Mouse (Mus musculus) right cerebral cortex, postnatal 36 days (tissue): ENCODE measurements around the gene Gga1.
"Not testable (repeated sequence)": the region's sequence is repeated elsewhere in the genome, so short reads cannot be mapped to it uniquely, and the experiment has no call there.

Experiments used
- DNase-seq, 2 experiments: peaks; one replicate each; pipeline ENCODE4 v3.0.0; 2022; ENCODE audit warnings: low spot score in 2 of 2, mixed read lengths in 1 of 2

Gga1 gene

DNA sequence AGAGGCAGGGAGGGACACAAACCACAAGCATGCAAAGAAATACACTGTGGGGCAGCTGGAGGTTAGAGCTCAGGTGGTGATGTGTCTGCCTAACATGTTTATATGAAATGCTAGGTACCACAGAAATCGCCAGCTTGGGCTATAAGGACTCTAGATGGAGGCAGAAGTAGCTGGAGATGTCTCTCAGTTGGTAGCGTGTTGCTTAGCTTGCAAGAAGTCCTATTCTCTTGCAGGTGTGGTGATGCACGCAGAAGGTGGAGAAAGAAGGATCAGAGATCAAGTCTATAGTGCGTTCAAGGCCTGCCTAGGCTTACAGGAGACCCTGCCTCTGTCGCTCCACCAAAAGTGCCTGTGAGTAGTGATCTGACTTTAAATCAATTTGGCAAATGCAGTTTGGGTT is 1.5 kb upstream of the Gga1 start:
- no peak for DNase-seq

DNA sequence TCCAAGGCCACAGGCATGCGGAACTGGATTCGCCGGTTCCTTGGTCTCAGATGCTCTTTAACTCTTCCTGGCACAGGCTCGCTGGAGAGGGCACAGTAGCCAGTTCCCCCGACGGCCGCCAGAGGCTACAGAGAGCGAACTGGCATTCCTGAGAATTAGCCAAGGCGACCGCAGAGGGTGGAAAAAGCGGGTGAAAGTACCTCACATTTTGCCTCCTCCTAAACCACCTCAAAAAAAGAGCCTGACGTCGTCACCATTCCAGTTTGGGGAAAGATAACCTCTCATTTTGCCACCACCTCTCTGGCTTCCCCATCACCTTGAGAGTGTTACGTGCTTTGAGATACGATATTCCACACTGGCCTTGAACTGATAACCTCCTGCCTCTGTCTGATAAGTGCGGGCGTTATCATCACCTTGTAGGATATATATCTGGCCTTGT is 713 bp upstream of the Gga1 start:
- peak; percentile 54 to 63 for DNase-seq

DNA sequence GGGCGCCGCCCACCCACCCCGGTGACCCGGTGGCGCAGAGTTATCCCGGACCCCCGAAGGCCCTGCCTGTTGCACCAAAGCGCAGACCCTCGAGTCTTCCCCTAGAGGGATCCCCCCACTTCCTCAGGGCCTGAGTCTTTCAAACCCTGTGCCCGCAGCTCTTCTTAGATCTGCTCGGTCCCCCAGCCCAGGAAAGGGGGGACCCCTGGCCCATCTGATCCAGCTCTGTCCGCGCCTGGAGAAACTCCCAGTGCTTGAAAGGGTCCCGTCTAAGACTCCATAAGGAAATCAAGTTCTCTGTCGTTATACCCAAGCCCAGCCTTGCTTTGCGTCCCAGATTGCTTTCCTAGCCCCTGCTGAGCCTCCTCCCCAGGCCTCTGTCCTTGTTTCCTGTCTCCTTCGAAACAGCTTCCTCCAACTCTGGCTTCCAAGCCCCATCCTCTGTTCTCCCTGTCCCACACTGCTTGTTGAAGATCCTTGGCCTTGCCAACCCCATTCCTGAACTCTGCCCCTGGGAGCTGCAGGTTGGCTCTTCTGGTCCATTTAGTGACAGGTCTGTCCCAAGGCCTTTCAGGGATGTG is 910 bp downstream of the Gga1 start:
- no peak for DNase-seq

- not testable (repeated sequence) for DNase-seq
These were observed 2.0 kb downstream of the Gga1 start for GRCm38 (mm10) chr15:78878792-78879516.

GRCm38 (mm10) chr15:78880432-78880831 is 3.4 kb downstream of the Gga1 start:
- no peak for DNase-seq

GRCm38 (mm10) chr15:78881828-78882227 is 4.8 kb downstream of the Gga1 start:
- no peak for DNase-seq

DNA sequence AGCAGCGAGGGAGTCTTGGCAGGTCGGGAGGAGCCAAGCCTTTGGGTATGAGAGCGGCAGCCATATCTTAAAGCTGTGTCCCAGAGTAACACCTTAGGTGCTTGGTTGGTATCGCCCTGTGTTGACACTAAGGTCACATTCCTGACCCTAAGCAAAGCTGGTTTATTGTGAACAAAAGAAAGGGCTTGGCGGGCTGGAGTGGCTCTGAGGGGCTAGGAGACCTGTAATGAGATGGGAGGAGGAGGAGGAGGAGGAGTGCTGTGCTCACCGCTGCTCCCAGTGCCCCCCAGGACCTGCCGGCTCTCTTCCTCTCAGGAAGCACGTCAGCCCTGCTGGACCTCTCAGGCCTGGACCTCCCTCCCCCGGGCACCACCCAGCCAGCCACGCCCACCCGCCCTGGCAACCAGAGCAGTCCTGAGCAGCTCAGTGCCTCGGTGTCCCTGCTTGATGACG is 12.4 kb downstream of the Gga1 start:
- no peak for DNase-seq

GRCm38 (mm10) chr15:78892440-78892839 is 15.4 kb downstream of the Gga1 start:
- no peak for DNase-seq

- no peak for DNase-seq
These were observed 17.7 kb downstream of the Gga1 start for GRCm38 (mm10) chr15:78894726-78895125.

DNA sequence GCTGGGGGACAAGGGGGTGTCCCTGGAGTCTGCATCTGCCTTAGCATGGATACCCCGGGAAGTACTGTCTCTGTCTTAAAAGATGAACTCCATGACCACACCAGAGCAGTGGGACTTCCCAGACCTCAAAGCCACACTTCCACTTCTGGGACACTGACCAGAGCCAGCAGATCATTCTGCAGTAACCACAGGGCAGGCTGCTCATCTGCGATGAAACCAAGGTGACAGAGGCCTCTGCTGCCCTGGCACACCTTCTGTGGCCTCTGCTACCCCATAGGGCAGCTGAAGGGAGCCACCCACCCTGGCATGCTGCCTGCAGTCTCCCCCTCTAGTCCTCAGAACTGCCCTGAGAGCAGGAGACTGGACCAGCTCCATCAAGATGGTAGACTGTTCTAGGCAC is 18.8 kb downstream of the Gga1 start:
- DNase-seq, result no peak

DNA sequence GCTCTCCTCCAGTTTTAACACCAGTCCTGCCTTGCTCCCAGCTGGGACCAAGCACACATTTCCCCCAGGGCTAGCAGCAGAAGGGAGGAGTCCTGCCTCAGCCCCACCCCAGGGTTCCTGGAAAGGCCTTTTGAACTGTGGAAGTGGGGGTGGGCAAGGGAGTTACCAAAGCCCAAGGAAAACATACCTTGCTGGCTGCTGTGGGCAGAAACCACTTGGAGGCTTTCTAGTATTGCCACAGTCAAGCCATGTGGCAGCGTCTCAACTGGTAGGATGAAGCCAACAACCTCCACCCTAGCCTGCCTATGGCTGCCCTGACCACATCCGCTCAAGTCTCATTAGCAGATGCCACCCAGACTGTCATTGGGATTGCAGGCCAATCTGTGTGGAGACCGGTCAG is 19.2 kb downstream of the Gga1 start:
- DNase-seq, result no peak

DNA sequence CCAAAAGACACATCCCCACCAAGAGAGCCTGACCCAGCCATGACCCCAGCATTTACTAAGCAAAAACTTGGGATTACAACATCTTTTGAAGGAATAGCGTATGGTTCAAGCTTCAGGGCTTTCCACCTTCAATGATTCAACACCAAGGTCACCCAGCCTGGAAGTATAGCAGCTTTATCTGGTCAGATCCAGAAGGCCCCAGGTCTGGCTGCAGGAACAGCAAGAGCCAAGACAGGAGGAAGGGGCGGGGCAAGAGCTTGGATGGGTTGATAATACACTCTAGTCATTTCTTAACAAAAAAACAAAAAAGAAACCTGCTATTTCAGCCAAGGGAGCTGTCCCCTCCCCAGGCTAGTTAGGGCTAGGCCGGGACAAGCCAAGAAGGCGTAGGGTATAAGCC is 20.5 kb downstream of the Gga1 start:
- no peak for DNase-seq

- DNase-seq, result no peak
These were observed 21.6 kb downstream of the Gga1 start for GRCm38 (mm10) chr15:78898507-78899001.

- DNase-seq, result no peak
These were observed 22.4 kb downstream of the Gga1 start, which contains the start of gene Gm49510 for GRCm38 (mm10) chr15:78899409-78899739. Gm49510 (plus strand) TSS chr15:78899667.

DNA sequence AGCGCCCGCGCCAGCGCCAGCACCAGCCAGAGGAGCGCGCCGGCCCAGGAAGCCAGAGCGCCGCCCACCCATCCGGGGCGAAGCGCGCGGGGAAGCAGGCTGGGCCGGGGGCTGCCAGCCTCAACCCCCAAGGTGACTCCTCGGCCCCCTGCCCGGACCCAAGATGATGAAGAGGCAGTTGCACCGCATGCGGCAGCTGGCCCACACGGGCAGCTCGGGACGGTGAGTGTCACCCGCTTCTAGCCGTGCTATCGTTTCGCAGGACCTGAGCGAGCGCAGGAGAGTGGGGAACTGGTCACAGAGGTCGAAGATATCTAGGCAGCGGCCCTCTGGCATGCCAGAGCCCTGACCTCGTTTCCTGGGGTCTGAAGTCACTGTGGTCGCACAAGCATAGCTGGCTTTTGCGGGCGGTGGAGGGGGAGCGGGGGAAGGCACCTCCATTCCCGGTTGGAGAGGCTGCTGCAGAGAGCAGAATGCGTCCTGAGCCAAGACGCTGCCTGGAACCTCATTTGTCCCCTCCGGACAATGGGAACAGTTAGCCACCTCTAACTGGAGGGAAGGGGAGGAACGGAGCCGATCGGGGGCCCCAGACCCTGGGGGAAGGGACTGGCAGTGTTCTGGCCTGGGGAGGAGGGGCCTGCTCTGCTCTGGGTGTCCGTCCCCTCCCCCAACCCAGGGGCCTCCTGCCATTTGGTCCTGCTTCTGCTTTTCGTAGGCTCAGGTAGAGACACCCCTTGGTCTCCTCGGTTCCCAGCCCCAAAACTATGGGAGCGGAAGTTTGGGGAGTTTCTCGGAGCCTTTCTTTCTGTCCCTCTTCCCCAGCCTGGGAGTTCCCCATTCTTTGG is 23.0 kb downstream of the Gga1 start, which contains the start of gene Sh3bp1:
Gene Sh3bp1, plus strand, starts transcription at position 29 of the 845 bp plus-strand sequence.
- DNase-seq, result peak in 1 of 2 experiments; percentile 30

- no peak for DNase-seq
These were observed 23.8 kb downstream of the Gga1 start for GRCm38 (mm10) chr15:78900585-78901421.

GRCm38 (mm10) chr15:78901422-78901789 is 24.4 kb downstream of the Gga1 start:
- DNase-seq, result no peak

DNA sequence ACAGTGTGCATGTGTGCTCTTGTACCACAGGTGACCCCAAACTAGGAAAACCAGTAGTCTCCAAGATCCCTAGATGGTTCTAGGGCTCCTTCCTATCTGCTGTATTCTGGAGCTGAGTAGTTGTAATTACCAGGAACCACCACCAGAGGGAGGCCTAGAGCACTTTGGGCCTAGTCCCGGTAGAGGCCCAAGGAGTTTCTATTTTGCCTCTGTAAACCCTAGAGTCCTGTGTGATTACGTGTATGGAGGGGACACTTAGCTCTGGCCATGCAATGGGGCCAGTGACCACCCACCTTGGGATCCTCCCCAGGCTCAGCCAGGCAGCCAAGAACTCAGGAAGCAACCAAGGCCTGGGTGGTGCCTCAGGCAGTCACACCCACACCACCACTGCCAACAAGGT is 26.3 kb downstream of the Gga1 start:
- DNase-seq, result peak in 1 of 2 experiments; percentile 57

- DNase-seq, result no peak
These were observed 31.4 kb downstream of the Gga1 start for GRCm38 (mm10) chr15:78908399-78908798.

DNA sequence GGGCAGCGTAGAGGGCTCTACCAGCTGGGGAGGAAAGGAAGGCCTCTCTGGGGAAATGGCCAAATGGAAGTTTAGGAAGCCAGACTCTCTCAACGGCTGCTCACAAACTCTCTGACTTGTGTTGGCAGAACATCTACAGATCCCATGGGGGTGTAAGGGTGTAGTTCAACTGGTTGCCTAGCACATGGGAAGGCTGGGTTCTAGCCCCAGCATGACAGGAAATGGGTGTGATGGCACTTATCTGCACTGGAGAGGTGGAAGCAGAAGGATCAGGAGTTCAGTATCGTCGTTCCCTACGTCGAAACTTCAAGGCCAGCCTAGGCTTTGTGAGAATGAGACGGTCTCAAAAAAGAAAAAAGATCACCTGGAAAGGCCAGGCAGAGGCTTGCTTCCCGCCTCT is 32.0 kb downstream of the Gga1 start:
- no peak for DNase-seq

GRCm38 (mm10) chr15:78912040-78912439 is 35.0 kb downstream of the Gga1 start:
- no peak for DNase-seq
